Mouse (Mus musculus) kidney, adult 2 months (tissue): Measurements from ENCODE around the gene Rims1. TPM values are rescaled to one million over a fixed set of nuclear protein-coding genes. Genes with fewer than 3 reads are reported as not detected.

Source experiments
- DNase-seq: peaks from one replicate; pipeline ENCODE4 v3.0.0; 2021
- H3K27ac ChIP-seq: fragments of 200-500 bp; 2 replicates; pipeline ENCODE4 v1.5.1; 2012; ENCODE audit warnings: low read depth, low read length, control low read depth, inconsistent platforms; ENCODE audit not compliant: insufficient read depth
- H3K27me3 ChIP-seq: fragments of 200-500 bp; replicated peaks from 2 replicates; pipeline ENCODE4 v1.6.1; 2012; ENCODE audit warnings: mild to moderate bottlenecking, moderate library complexity, low read length, inconsistent platforms; ENCODE audit not compliant: control insufficient read depth, insufficient read depth
- H3K36me3 ChIP-seq: fragments of 200-500 bp; 2 replicates; pipeline ENCODE4 v1.6.1; 2012; ENCODE audit warnings: mild to moderate bottlenecking, moderate library complexity, low read length, inconsistent platforms; ENCODE audit not compliant: control insufficient read depth, insufficient read depth
- H3K4me1 ChIP-seq: fragments of 200-500 bp; 2 replicates; pipeline ENCODE4 v1.6.1; 2011; ENCODE audit warnings: low read length; ENCODE audit not compliant: control insufficient read depth, insufficient read depth
- H3K4me3 ChIP-seq: fragments of 200-500 bp; 2 replicates; pipeline ENCODE4 v1.5.1; 2011; ENCODE audit warnings: mild to moderate bottlenecking, low read depth, low read length, control low read depth; ENCODE audit not compliant: insufficient read depth
- CTCF ChIP-seq: fragments of 200-500 bp; conservative IDR thresholded peaks from 2 replicates; pipeline ENCODE4 v1.5.1; 2011; ENCODE audit warnings: low read depth, mild to moderate bottlenecking, control low read depth, low read length, moderate library complexity, mixed read lengths; ENCODE audit not compliant: insufficient read depth, insufficient read length
- POLR2A ChIP-seq: fragments of 200-500 bp; IDR thresholded peaks from one replicate; pipeline ENCODE4 v1.6.1; 2011; ENCODE audit warnings: low read depth, low read length, control low read depth
- WGBS: fragments of 180-500 bp; shearing (Covaris S2); methylation state at CpG from one replicate; pipeline ENCODE4 v1.1.7; 2018; 5-methylcytosine and 5-hydroxymethylcytosine counted together
- polyA plus RNA-seq: library from polyadenylated mRNA; depleted of rRNA; stranded (reverse); fragments of >200 nt; gene quantifications from 2 replicates; pipeline ENCODE4 v1.2.3, GENCODE M21; 2012

The Rims1 gene
- polyA plus RNA-seq, 1 experiment = 0.02 TPM

DNA sequence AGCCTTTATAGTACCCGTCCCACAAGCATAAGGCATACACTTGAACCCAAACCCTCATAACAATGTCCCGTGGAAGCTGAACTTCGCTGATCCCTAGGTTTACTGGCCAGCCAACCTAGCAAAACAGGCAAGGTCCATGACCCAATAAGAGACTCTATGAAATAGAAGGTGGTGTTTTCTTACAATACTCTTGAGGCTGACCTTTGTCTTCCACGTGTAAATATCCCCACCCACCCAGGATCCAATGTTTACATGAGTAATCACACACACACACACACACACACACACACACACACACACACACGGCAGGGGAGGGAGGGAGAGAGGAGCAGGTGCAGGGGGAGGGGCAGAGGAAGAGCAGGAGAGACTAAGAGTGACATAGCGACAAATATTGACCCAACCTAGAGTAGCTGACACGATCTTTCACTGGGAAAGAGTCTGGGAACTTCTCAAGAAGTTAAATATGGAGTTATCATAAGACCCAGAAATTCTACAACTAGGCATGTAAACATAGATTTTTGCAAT is 217.9 kb downstream of the Rims1 start:
- no peaks in the 10 kb centered on the region for H3K4me1 ChIP-seq
- no peaks in the 10 kb centered on the region for H3K36me3 ChIP-seq
- no peaks in the 10 kb centered on the region for H3K27me3 ChIP-seq
- H3K4me3 ChIP-seq = no peak overlapping the region
- TF ChIP-seq CTCF (no peak), POLR2A (no peak)
- no peak overlapping the region for H3K27ac ChIP-seq
- WGBS = 74% methylated on average over 7 of the region's 7 CpGs
- no peak for DNase-seq

GRCm38 (mm10) chr1:22585560-22585959 is 220.2 kb downstream of the Rims1 start:
- Histone ChIP-seq H3K4me1 (no peaks in the 10 kb centered on the region), H3K27ac (no peak overlapping the region), H3K36me3 (no peaks in the 10 kb centered on the region), H3K4me3 (no peak overlapping the region), H3K27me3 (no peaks in the 10 kb centered on the region)
- no peak for TF ChIP-seq POLR2A
- no peak for TF ChIP-seq CTCF
- no peak for DNase-seq
- 87% methylated on average over 3 of the region's 3 CpGs for WGBS

DNA sequence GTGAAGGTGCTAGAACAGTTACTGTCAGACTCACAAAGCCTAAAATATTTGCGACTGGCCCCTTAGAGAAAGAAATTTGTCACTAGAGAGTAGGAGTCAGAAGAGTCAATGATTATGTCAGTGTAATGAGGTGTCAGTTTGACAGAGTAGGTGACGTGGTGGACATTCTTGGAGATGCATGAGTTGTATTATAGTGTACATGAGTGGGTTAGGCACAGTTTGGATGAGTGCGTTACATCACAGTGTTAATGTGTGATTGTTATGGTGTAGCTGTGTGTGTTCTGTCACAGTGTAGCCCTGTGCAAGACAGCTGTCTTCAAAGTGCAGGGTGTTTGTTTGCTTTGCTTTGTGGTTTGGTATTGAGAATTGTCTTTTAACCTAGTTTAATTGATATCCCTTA is 226.3 kb downstream of the Rims1 start:
- H3K36me3 ChIP-seq = no peaks in the 10 kb centered on the region
- no peak for TF ChIP-seq CTCF
- TF ChIP-seq POLR2A = no peak
- no peak for DNase-seq
- no peaks in the 10 kb centered on the region for H3K27me3 ChIP-seq
- H3K27ac ChIP-seq = no peak overlapping the region
- H3K4me3 ChIP-seq = no peak overlapping the region
- 73% methylated on average over 3 of the region's 3 CpGs for WGBS
- no peaks in the 10 kb centered on the region for H3K4me1 ChIP-seq

DNA sequence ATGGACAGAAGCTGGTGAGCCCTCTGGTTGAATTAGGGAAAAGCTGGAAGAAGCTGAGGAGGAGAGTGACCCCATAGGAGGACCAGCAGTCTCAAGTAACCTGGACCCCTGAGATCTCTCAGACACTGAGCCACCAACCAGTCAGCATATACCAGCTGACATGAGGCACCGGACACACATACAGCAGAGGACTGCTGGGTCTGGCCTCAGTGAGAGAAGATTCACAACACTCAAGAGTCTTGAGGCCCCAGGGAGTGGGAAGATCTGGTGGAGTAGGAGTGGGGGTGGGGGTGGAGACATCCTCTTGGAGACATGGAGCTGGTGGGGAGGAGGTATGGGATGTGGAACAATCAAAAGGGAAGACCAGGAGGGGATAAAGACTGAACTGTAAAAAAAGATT is 233.1 kb downstream of the Rims1 start:
- DNase-seq = no peak
- Histone ChIP-seq H3K4me1 (no peaks in the 10 kb centered on the region), H3K27ac (no peak overlapping the region), H3K27me3 (no peaks in the 10 kb centered on the region), H3K36me3 (no peaks in the 10 kb centered on the region), H3K4me3 (no peak overlapping the region)
- TF ChIP-seq CTCF (no peak), POLR2A (no peak)
- 95% methylated on average over 1 of the region's 1 CpGs for WGBS

DNA sequence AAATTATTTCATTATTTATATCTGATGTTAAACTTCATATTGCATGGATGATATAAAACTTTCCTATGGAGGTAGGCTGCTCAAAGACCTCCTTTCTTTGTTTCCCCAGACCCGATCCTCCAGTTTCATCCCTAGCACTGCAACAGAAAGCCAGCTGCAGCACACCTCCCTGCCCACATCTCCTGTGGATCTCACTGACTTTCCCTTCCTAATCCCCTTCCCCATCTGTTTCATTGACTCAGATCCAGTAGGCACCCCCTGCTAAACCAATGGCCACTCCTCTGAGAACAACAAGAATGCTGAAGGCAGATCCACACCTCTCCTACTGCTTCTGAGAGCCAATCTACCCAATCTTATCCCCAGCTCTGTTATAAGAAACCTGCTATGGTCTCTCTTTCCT is 259.5 kb downstream of the Rims1 start:
- 91% methylated on average over 1 of the region's 1 CpGs for WGBS
- Histone ChIP-seq H3K36me3 (no peaks in the 10 kb centered on the region), H3K4me3 (no peak overlapping the region), H3K4me1 (no peaks in the 10 kb centered on the region), H3K27ac (no peak overlapping the region), H3K27me3 (no peaks in the 10 kb centered on the region)
- DNase-seq = no peak
- TF ChIP-seq POLR2A (no peak), CTCF (no peak)

DNA sequence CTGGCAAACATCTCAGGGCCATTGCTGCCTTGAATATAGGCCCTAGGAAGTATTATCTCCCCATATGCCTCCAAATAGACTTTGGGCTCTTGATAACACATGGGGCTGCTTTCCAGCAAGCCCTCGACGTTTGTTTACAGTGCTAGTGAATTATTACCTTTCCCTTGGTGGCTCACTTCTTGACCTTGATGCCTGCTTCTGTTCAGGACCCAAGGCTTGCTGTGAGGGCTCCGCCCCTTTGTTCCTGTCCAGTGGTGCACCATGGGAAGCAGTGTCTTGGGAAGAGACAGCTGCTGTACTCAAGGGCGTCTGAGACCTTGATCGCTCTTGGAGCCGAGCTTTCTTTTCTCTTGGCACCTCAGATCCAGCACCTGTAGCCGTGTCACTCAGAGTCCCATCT is 267.7 kb downstream of the Rims1 start:
- Histone ChIP-seq H3K27me3 (no peaks in the 10 kb centered on the region; the same call in 1 of the 2 replicates), H3K4me1 (no peaks in the 10 kb centered on the region), H3K4me3 (no peak overlapping the region), H3K36me3 (no peaks in the 10 kb centered on the region), H3K27ac (no peak overlapping the region)
- 61% methylated on average over 7 of the region's 7 CpGs for WGBS
- no peak for DNase-seq
- TF ChIP-seq POLR2A (no peak), CTCF (no peak)

DNA sequence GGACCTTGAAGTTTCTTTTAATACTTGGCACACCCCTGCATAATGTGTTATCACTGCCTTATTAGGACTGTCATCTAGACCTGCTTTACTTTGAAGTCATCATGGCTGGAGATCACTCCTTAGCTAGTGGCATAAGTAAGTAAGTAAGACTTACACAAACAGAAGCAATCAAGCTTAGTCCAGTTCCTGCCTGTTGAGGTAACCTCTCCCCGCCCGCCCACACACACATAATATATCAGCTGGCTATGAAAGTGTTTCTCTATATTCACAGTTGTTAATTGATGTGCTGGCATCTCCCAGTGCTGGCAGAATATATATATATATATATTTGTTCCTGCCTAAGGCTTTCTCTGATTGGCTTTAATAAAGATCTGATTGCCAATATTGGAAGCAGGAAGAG is 269.0 kb downstream of the Rims1 start:
- no peaks in the 10 kb centered on the region; the same call in 1 of the 2 replicates for H3K27me3 ChIP-seq
- no peak overlapping the region for H3K27ac ChIP-seq
- no peaks in the 10 kb centered on the region for H3K4me1 ChIP-seq
- no peak for DNase-seq
- no peak overlapping the region for H3K4me3 ChIP-seq
- no peaks in the 10 kb centered on the region for H3K36me3 ChIP-seq
- WGBS = 76% methylated on average over 2 of the region's 2 CpGs
- TF ChIP-seq POLR2A (no peak), CTCF (no peak)
